Mouse (Mus musculus): ENCODE data around the gene Pdlim4. TPM values are rescaled to one million over a fixed set of nuclear protein-coding genes. Genes with fewer than 3 reads are reported as not detected.

The Pdlim4 gene
- total and polyA plus RNA-seq, 3 experiments = not detected

DNA sequence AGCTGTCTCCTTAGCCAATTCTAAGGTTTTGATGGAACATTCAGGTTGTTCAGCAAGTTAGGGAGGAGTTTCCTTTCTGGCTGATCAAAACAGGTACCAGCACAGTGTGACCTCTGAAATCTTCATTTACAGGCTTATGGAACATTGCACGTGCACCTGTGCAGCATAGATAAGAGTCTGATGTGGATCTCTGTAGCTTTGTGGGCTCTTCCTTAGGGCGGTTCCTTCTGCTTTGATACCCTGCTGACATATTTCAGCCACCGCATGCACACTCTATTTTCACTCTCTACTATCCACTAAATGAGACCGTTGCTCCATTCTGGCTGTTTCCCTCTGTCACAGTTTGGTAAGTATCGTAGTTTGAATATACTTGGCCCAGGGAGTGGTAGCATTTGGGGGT, 13.9 kb upstream of the Pdlim4 start:
- Histone ChIP-seq H3K36me3 (replicated peaks in 1 of 2; ENCODE audit: control insufficient read depth in 1 of 2, insufficient read depth in 1 of 2, low read length in 1 of 2) (no peaks in the 10 kb centered on the region), H3K79me2 (replicated peaks; ENCODE audit: control insufficient read depth, extremely low read depth, insufficient read depth, poor library complexity, severe bottlenecking) (no peaks in the 10 kb centered on the region), H3K27me3 (replicated peaks) (peaks cover 6% of the 10 kb centered on the region), H3K9ac (ENCODE audit: insufficient read depth, low read depth) (no peak overlapping the region), H3K27ac (ENCODE audit: insufficient read depth, low read depth) (no peak overlapping the region), H3K9me3 (replicated peaks; ENCODE audit: low read length) (no peaks in the 10 kb centered on the region), H3K4me3 (replicated peaks in 1 of 3; ENCODE audit: low read depth in 2 of 3, low read length in 2 of 3, poor library complexity in 1 of 3) (no peak overlapping the region), H3K4me1 (ENCODE audit: control insufficient read depth in 1 of 2, insufficient read depth in 2 of 2) (peaks cover 0 to 7% of the 10 kb centered on the region in 2 experiments; a peak in 2 of 4 replicates), H3K4me2 (ENCODE audit: insufficient read depth, low read depth, poor library complexity, severe bottlenecking) (no peak overlapping the region)
- TF ChIP-seq ETS1 (conservative IDR thresholded peaks at IDR 0.05; ENCODE audit: low read depth, low read length) (no peak), MEF2A (IDR thresholded peaks at IDR 0.05; ENCODE audit: borderline replicate concordance, low read depth, low read length) (no peak), POLR2AphosphoS2 (IDR thresholded peaks at IDR 0.05; ENCODE audit: low read depth, low read length) (no peak), E2F4 (IDR thresholded peaks at IDR 0.05; ENCODE audit: insufficient replicate concordance, low read depth, low read length) (no peak), JUN (IDR thresholded peaks at IDR 0.05; ENCODE audit: insufficient read depth, low read depth, low read length) (no peak), GABPA (IDR thresholded peaks at IDR 0.05; ENCODE audit: insufficient replicate concordance, low read depth, low read length) (no peak), POLR2A (IDR thresholded peaks at IDR 0.05; ENCODE audit: low read depth, low read length) (no peak), ZKSCAN1 (IDR thresholded peaks at IDR 0.05; ENCODE audit: borderline replicate concordance, low read depth, low read length) (no peak), RCOR1 (conservative IDR thresholded peaks at IDR 0.05; ENCODE audit: low read depth, low read length) (no peak), NELFE (IDR thresholded peaks at IDR 0.05; ENCODE audit: low read depth, low read length) (no peak), USF1 (IDR thresholded peaks at IDR 0.05; ENCODE audit: low read depth, low read length) (no peak), KAT2A (IDR thresholded peaks at IDR 0.05; ENCODE audit: insufficient replicate concordance, low read length) (no peak), MXI1 (IDR thresholded peaks at IDR 0.05; ENCODE audit: low read depth, low read length) (no peak), SMC3 (IDR thresholded peaks at IDR 0.05; ENCODE audit: low read depth, low read length) (no peak), IRF4 (IDR thresholded peaks at IDR 0.05; ENCODE audit: low read depth, low read length) (no peak), SIN3A (IDR thresholded peaks at IDR 0.05; ENCODE audit: low read length) (no peak), MAZ (IDR thresholded peaks at IDR 0.05; ENCODE audit: low read depth, low read length) (no peak)
- in situ Hi-C loops (cut with MboI; ENCODE audit: low pct_ligation_motif_present, low pct_unique_long_range_greater_than_20kb, low sequenced_read_pairs) (no loop called here), dilution Hi-C loops (cut with MboI; ENCODE audit: extremely low pct_ligation_motif_present, extremely low pct_unique_long_range_greater_than_20kb, low sequenced_read_pairs) (no loop called here)
- no peak for DNase-seq (ENCODE audit: extremely low read depth)

- no peaks in the 10 kb centered on the region for H3K79me2 ChIP-seq (replicated peaks; ENCODE audit: control insufficient read depth, extremely low read depth, insufficient read depth, poor library complexity, severe bottlenecking)
- TF ChIP-seq JUN (IDR thresholded peaks at IDR 0.05; ENCODE audit: insufficient read depth, low read depth, low read length) (no peak), MEF2A (IDR thresholded peaks at IDR 0.05; ENCODE audit: borderline replicate concordance, low read depth, low read length) (no peak), CTCF (conservative IDR thresholded peaks at IDR 0.05 in 1 of 2, IDR thresholded peaks at IDR 0.05 in 1 of 2; ENCODE audit: low read depth in 2 of 2, low read length in 2 of 2) (no peak), ZMIZ1 (IDR thresholded peaks at IDR 0.05; ENCODE audit: low read depth, low read length) (no peak), NRF1 (IDR thresholded peaks at IDR 0.05; ENCODE audit: low read depth, low read length) (no peak), SMC3 (IDR thresholded peaks at IDR 0.05; ENCODE audit: low read depth, low read length) (no peak)
- in situ Hi-C loops (cut with MboI; ENCODE audit: low pct_ligation_motif_present, low pct_unique_long_range_greater_than_20kb, low sequenced_read_pairs) (no loop called here), dilution Hi-C loops (cut with MboI; ENCODE audit: extremely low pct_ligation_motif_present, extremely low pct_unique_long_range_greater_than_20kb, low sequenced_read_pairs) (no loop called here)
- H3K36me3 ChIP-seq (replicated peaks in 1 of 2; ENCODE audit: control insufficient read depth in 1 of 2, insufficient read depth in 1 of 2, low read length in 1 of 2) = no peaks in the 10 kb centered on the region
- H3K4me2 ChIP-seq (ENCODE audit: insufficient read depth, low read depth, poor library complexity, severe bottlenecking) = no peak overlapping the region
- no peak overlapping the region for H3K27ac ChIP-seq (ENCODE audit: insufficient read depth, low read depth)
- H3K9ac ChIP-seq (ENCODE audit: insufficient read depth, low read depth) = no peak overlapping the region
- no peak overlapping the region for H3K4me3 ChIP-seq (replicated peaks in 1 of 3; ENCODE audit: low read depth in 2 of 3, low read length in 2 of 3, poor library complexity in 1 of 3)
- H3K27me3 ChIP-seq (replicated peaks) = peaks cover 13% of the 10 kb centered on the region
- DNase-seq (ENCODE audit: extremely low read depth) = no peak
- no peaks in the 10 kb centered on the region for H3K4me1 ChIP-seq (ENCODE audit: control insufficient read depth in 1 of 2, insufficient read depth in 2 of 2)
- no peaks in the 10 kb centered on the region for H3K9me3 ChIP-seq (replicated peaks; ENCODE audit: low read length)
These were observed 11.6 kb upstream of the Pdlim4 start for GRCm38 (mm10) chr11:54080435-54080834.

Data from CH12.LX (cell line).